Mouse (Mus musculus) brain, embryonic 14.5 days (tissue): Measurements from ENCODE around the gene Nfic.

ENCODE experiments used
- CTCF ChIP-seq: fragments of 200-500 bp; IDR thresholded peaks from 2 replicates; pipeline ENCODE4 v1.5.1; 2012; ENCODE audit warnings: inconsistent platforms, mild to moderate bottlenecking, moderate library complexity, borderline replicate concordance; ENCODE audit not compliant: insufficient read depth, insufficient read length; ENCODE audit errors: extremely low read depth
- POLR2A ChIP-seq: fragments of 200-500 bp; IDR thresholded peaks from 2 replicates; pipeline ENCODE4 v1.6.1; 2012; ENCODE audit warnings: mild to moderate bottlenecking, inconsistent platforms, borderline replicate concordance; ENCODE audit not compliant: poor library complexity, insufficient read depth, insufficient read length, severe bottlenecking; ENCODE audit errors: extremely low read depth

DNA sequence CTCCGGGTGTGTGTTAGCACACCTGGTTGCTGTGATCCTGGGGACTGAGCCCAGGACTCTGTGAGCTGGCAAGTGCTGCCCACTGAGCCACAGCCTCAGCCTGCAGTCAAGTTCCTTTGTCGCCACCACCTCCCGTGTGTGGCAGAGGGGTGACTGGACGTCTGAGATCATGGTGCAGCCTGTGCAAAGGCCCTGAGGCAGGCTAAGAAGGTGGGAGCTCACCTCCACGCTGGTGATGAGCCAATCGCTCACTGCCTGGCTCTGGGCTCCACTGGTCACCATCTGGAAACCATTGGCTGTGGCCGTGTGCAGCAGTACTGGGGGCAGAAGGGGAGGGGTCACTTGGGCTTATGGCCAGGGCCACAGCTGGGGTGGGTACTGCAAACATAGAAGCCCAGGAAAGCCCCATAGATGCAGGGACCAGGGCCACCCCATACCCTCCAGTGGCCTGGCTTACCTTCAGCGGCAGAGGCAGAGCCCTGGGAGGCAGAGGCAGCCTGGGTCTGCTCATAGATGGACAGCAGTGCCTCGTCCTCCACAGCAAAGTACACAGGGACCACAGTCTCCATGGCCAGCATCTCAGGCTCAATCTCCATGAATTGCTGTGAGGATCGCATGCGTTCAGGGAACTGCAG lies 37.3 kb upstream of the Nfic start:
- TF ChIP-seq CTCF = no peak
- TF ChIP-seq POLR2A = no peak
